Mouse (Mus musculus): ENCODE data around the gene Dsp.

The Dsp gene

DNA sequence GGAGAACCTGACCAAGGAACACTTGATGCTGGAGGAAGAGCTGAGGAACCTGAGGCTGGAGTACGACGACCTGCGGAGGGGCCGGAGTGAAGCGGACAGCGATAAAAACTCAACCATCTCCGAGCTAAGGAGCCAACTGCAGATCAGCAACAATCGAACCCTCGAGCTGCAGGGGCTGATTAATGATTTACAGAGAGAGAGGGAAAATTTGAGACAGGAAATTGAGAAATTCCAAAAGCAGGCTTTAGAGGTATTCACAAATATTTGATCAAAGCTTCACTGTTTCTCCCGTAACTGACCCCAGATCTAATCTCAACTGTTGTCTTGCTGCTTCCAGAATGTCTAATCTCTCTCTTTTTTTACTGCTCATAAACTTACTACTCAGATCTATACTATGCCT is 42.3 kb downstream of the Dsp start:
- DNase-seq: no peak

- DNase-seq: no peak
Observed at GRCm38 (mm10) chr13:38201413-38201812, 50.3 kb downstream of the Dsp start.

- no peak for DNase-seq
Observed at GRCm38 (mm10) chr13:38204171-38204570, 53.1 kb downstream of the Dsp start.

- DNase-seq: peak; percentile 93
Observed at GRCm38 (mm10) chr13:38204702-38205482, 53.8 kb downstream of the Dsp start, which contains the start of gene Snrnp48. Snrnp48 (plus strand) TSS chr13:38204938.

- DNase-seq: no peak
Observed at GRCm38 (mm10) chr13:38211122-38211521, 60.0 kb downstream of the Dsp start.

DNA sequence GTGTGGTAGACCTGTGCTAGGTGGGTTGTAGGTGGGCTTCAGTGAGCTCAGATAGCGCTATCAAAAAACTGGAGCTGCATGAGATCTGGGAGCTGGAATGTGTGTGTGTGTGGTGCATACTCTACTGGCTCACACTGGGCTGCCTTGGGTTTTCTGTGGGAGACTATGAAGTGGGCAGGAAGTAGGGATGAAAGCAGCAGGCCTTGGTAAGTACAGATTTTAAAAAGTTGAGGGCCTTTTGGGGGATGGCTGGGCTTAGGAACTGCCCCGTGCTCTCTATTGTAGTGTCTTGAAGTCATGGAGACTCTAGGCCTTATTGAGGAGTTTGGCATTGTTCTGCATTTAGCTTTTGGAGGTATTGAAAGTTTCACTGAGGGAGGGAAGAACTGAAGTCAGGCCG is 67.6 kb downstream of the Dsp start:
- no peak for DNase-seq

DNA sequence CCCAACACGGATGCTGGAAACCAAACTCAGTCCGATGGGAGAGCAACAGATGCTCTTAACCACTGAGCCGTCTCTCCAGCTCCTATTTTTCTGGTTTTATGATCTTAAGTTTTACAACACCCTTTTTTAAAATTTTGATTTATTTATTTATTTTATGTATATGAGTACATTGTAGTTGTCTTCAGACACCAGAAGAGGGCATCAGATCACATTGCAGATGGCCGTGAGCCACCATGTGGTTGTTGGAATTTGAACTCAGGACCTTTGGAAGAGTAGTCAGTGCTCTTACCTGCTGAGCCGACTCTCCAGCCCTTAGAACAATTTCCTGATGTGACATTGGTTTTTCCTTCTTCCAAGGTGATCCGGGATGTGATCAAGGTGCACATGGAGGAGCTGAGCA is 69.2 kb downstream of the Dsp start:
- no peak for DNase-seq

- DNase-seq: no peak
Observed at GRCm38 (mm10) chr13:38230177-38230821, 79.2 kb downstream of the Dsp start.

DNA sequence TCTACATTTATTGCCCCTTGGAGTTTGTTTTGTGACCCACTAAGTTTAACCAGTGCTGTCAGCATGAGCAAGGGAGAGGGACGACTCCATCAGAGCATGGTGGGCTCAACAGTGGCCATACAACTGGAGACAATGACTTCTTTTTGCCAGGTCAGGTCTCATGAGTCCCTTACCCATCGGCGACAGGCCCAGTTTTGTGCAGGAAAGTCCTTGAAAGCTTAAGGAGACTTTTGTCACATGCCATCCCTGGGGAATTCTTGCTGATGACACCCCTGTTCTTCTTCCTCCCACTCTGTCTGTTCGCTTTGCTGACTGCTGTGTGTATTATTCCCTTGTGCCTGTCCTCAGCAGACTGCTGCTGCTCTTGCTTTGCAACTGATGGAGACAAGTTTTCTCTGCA is 81.3 kb downstream of the Dsp start:
- DNase-seq: no peak

DNA sequence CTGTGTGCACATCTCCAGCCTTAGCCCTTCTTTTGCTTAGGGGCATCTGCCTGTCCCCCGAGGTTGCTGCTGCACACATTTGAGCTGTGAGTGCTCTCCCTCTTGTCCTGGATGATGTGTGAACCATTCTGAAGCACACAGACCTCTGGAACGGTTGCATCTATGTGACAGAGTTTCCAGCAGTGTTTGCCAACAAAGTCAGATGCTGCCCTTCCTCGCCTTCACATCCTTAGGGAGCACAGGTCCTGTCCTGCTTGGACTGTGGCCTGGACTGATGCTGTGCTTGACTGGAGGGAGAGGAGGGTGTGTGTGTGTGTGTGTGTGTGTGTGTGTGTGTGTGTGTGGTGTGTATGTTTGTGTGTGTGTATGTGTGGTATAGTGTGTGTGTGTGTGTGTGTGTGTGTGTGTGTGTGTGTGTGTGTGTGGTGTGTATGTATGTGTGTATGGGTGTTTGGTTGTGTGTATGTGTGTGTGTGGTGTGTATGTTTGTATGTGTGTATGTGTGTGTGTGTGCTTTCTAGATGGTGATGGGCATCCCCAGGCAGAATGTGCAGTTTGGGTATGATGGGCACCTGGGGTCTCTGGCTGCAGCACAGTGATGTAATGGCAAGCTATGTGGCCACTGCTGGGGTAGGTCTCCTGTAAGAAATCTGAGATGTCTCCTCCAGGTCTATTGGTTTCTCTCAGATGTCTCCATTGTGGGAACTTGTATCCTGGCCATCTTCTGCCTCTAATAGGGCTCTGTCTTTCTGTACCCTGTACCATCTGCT is 81.9 kb downstream of the Dsp start:
- DNase-seq: no peak

DNA sequence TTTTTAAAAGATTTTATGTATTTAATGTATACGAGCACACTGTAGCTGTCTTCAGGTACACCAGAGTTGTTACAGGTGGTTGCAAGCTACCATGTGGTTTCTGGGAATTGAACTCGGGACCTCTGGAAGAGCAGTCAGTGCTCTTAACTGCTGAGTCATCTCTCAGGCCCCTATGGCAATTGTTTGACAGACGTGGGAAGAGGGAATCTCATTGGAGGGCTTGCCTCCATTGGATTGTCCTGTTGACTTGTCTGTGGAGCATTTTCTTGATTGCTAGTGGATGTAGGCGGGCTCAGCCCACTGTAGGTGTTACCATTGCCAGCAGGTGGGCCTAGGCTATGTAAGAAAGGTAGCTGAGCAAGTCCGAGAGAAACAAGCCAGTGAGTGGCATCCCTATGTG is 83.6 kb downstream of the Dsp start:
- no peak for DNase-seq

DNA sequence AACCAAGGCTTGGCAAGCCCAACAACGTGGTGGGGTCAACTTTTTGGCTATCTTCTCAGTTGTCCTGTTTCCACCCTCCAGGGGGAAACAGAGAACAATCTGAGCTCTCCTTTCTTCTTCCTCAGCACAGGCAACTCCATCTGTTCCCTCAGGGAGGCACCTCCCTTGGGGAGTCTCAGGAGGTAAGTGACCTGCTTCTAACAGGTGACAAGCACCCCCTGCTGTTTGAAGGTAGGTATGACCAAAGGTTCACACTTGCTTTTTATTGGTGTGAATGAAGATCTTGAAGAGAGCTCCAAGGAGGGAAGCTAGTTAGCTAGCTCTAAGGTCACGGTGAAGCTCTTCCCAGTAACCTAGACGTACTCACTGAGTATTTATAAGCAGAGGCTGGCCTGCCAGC is 84.3 kb downstream of the Dsp start:
- DNase-seq: peak; percentile 46

- DNase-seq: no peak
Observed at GRCm38 (mm10) chr13:38248151-38248550, 97.1 kb downstream of the Dsp start.
